Mouse (Mus musculus) olfactory bulb, adult 2 months (tissue): ENCODE measurements around the gene Asic2.

Experiments
- CTCF ChIP-seq: fragments of 200-500 bp; IDR thresholded peaks from 2 replicates; pipeline ENCODE4 v1.5.1; 2012; ENCODE audit warnings: low read depth, mild to moderate bottlenecking, low read length, moderate library complexity; ENCODE audit not compliant: insufficient read depth
- POLR2A ChIP-seq: fragments of 200-500 bp; IDR thresholded peaks from 2 replicates; pipeline ENCODE4 v1.6.1; 2012; ENCODE audit warnings: mild to moderate bottlenecking, low read depth, low read length, moderate library complexity; ENCODE audit not compliant: insufficient read depth

- TF ChIP-seq CTCF (no peak), POLR2A (no peak)
These were observed 123.1 kb downstream of the Asic2 start for GRCm38 (mm10) chr11:81845010-81845685.
